Mouse (Mus musculus) heart, postnatal 4 days (tissue): ENCODE results near the gene Ercc1. TPM values are rescaled to one million over a fixed set of nuclear protein-coding genes. Genes with fewer than 3 reads are reported as not detected.

Source experiments
- DNase-seq: peaks from one replicate; pipeline ENCODE4 v3.0.0; 2021
- total RNA-seq, 2 experiments: library from RNA; stranded (reverse); gene quantifications; 2 replicates each; pipeline ENCODE4 v1.2.3; 2021

Ercc1 gene
- 10 to 100 TPM; 42.4 to 43.5 TPM for total RNA-seq

- DNase-seq, result no peak
Observed at GRCm38 (mm10) chr7:19344237-19344847, at the start of gene Ercc1. Gene Ercc1 (plus strand): TSS chr7:19344778.

- peak; percentile 99 for DNase-seq
Observed at GRCm38 (mm10) chr7:19295503-19296185, 48.9 kb upstream of the Ercc1 start.

GRCm38 (mm10) chr7:19297034-19297433 is 47.5 kb upstream of the Ercc1 start:
- DNase-seq, result no peak

GRCm38 (mm10) chr7:19297794-19298193 is 46.8 kb upstream of the Ercc1 start:
- no peak for DNase-seq

- DNase-seq, result peak; percentile 70
Observed at GRCm38 (mm10) chr7:19299194-19299593, 45.4 kb upstream of the Ercc1 start.

GRCm38 (mm10) chr7:19300501-19301421 is 43.8 kb upstream of the Ercc1 start:
- DNase-seq, result peak; percentile 90

- DNase-seq, result no peak
Observed at GRCm38 (mm10) chr7:19301461-19302263, 42.9 kb upstream of the Ercc1 start.

- no peak for DNase-seq
Observed at GRCm38 (mm10) chr7:19302264-19303045, 42.1 kb upstream of the Ercc1 start.

GRCm38 (mm10) chr7:19303046-19303305 is 41.6 kb upstream of the Ercc1 start:
- no peak for DNase-seq

- peak; percentile 91 for DNase-seq
Observed at GRCm38 (mm10) chr7:19303770-19304169, 40.8 kb upstream of the Ercc1 start.

GRCm38 (mm10) chr7:19304501-19305412 is 39.8 kb upstream of the Ercc1 start:
- DNase-seq, result peak; percentile 14

- DNase-seq, result no peak
Observed at GRCm38 (mm10) chr7:19305413-19305735, 39.2 kb upstream of the Ercc1 start.

- no peak for DNase-seq
Observed at GRCm38 (mm10) chr7:19305796-19306765, 38.5 kb upstream of the Ercc1 start.

- DNase-seq, result no peak
Observed at GRCm38 (mm10) chr7:19306819-19307738, 37.5 kb upstream of the Ercc1 start.

- DNase-seq, result peak; percentile 82
Observed at GRCm38 (mm10) chr7:19307739-19308453, 36.7 kb upstream of the Ercc1 start.

GRCm38 (mm10) chr7:19308454-19309277 is 35.9 kb upstream of the Ercc1 start:
- peak; percentile 98 for DNase-seq
